Mouse (Mus musculus) stomach, postnatal 0 days (tissue): ENCODE measurements around the gene Ccdc12. TPM values are rescaled to one million over a fixed set of nuclear protein-coding genes. Genes with fewer than 3 reads are reported as not detected.

Experiments used
- ATAC-seq: fragments of 200-750 bp; cut with Nextera tagmentation; 2 replicates; pipeline ENCODE4 v1.8.0; 2017; ENCODE audit not compliant: low FRiP score, low TSS enrichment
- DNase-seq: peaks from one replicate; pipeline ENCODE4 v3.0.0-alpha.2; 2016; ENCODE audit warnings: low spot score
- H3K27ac ChIP-seq: fragments of 300-500 bp; sonication (generic); replicated peaks from 2 replicates; pipeline ENCODE4 v1.5.1; 2014; ENCODE audit warnings: mild to moderate bottlenecking, control low read depth
- H3K27me3 ChIP-seq: fragments of 300-500 bp; sonication (generic); 2 replicates; pipeline ENCODE4 v1.6.1; 2014; ENCODE audit warnings: low read length; ENCODE audit not compliant: control insufficient read depth, insufficient read depth
- H3K36me3 ChIP-seq: fragments of 300-500 bp; sonication (generic); 2 replicates; pipeline ENCODE4 v1.6.1; 2014; ENCODE audit warnings: low read length, mixed read lengths; ENCODE audit not compliant: control insufficient read depth, insufficient read depth
- H3K4me1 ChIP-seq: fragments of 300-500 bp; sonication (generic); replicated peaks from 2 replicates; pipeline ENCODE4 v1.6.1; 2014; ENCODE audit warnings: antibody characterized with exemption; ENCODE audit not compliant: control insufficient read depth, insufficient read depth
- H3K4me2 ChIP-seq: fragments of 300-500 bp; sonication (generic); replicated peaks from 2 replicates; pipeline ENCODE4 v1.6.1; 2014; ENCODE audit warnings: low read depth, mild to moderate bottlenecking, control low read depth, moderate library complexity
- H3K4me3 ChIP-seq: fragments of 300-500 bp; sonication (generic); 2 replicates; pipeline ENCODE4 v1.5.1; 2014; ENCODE audit warnings: low read depth, low read length, control low read depth
- H3K9ac ChIP-seq: fragments of 300-500 bp; sonication (generic); 2 replicates; pipeline ENCODE4 v1.6.1; 2014; ENCODE audit warnings: mild to moderate bottlenecking, low read length, control low read depth, mixed read lengths
- H3K9me3 ChIP-seq: fragments of 300-500 bp; sonication (generic); 2 replicates; pipeline ENCODE4 v1.6.1; 2016; ENCODE audit warnings: low read length; ENCODE audit not compliant: control insufficient read depth
- CTCF ChIP-seq: IDR thresholded peaks from 2 replicates; pipeline ENCODE4 v1.5.1; 2016; ENCODE audit warnings: antibody characterized with exemption, low read depth, mild to moderate bottlenecking, moderate library complexity
- EP300 ChIP-seq: optimal IDR thresholded peaks from 2 replicates; pipeline ENCODE3; 2016; ENCODE audit warnings: antibody characterized with exemption
- WGBS: fragments of 180-500 bp; shearing (Covaris S2); extraction: QIAGEN DNeasy Blood & Tissue Kit; methylation state at CpG from one replicate; pipeline ENCODE4 v1.1.7; 2014; 5-methylcytosine and 5-hydroxymethylcytosine counted together
- polyA plus RNA-seq: library from polyadenylated mRNA; unstranded; fragments of >200 nt; fragmentation: Nextera tagmentation; extraction: Ambion mirVana; gene quantifications from 2 replicates; pipeline ENCODE4 v1.2.1, GENCODE M21; 2015

Ccdc12 gene
- polyA plus RNA-seq, 1 experiment from 2014 or later = 139 TPM

DNA sequence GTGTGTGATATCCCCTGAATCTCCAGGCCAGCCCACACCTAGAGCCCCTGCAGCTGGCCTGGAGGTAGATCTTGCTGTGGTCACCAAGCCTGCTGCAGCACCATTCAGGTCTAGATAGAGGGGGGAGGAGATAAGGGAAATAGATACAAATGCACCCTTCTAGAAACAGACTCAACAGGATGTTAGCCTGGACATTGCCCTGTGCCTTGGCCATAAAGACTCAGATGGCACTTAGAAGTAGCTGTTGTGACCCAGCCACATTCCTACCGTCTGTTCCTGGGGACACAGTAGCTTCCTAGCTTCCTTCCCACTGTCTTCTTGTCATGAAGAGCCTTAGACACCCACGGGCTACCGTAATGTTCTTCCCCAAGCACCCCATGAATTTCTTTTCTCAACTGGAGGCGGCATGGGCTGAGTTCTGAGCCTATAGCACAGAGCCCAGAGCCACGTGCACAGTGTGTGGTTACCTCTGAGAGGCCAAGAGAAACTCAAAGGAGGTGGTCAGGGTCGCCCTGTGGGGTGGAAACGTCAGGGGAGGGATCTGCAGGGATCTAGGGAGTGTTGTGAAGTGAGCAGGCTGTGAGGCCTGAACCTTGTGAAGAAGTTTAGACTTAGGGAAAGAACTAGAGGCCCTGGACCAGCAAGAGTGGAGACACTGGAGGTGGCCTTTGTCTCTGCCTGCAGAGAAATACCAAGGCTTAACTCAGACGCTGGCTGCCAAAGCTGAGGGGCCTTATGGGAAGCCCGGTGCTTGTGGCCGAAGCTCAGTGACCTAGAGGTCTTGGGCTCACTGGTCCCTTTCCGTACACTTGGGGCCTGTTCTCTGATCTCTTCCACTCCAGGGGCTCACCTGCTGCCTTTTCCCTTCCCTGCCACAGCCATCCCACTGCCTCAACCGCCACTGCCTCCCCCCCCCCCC is 45.1 kb downstream of the Ccdc12 start:
- no peaks in the 10 kb centered on the region for H3K4me1 ChIP-seq
- no peak overlapping the region for H3K4me2 ChIP-seq
- ATAC-seq = no peak
- H3K4me3 ChIP-seq = no peak overlapping the region
- H3K27ac ChIP-seq = no peak overlapping the region
- no peak overlapping the region for H3K9ac ChIP-seq
- H3K36me3 ChIP-seq = peaks cover 2% of the 10 kb centered on the region; the same call in 1 of the 2 replicates
- H3K9me3 ChIP-seq = no peaks in the 10 kb centered on the region
- DNase-seq = no peak
- no peaks in the 10 kb centered on the region for H3K27me3 ChIP-seq
- TF ChIP-seq CTCF (no peak), EP300 (no peak)
- WGBS = 79% methylated on average over 12 of the region's 12 CpGs

DNA sequence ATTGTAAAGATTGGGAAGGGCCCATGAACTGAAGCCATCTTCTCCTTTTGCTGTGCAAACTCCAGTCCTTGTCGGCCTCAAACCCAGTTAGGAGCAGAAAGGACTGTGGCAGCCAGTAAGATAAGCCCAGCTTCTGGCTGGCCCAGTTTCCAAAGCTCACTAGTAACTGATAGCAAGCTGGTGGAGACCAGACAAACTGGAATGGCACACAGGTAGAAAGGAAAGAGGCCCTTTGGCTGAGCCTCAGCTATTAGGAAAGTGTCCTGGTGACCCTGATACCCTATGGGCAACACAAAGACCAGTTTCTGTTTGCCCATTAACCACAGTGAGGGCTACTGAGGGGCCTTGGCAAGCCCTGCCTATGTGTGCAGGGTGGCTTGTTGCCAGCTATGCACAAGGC is 46.5 kb downstream of the Ccdc12 start:
- Histone ChIP-seq H3K36me3 (peaks cover 2% of the 10 kb centered on the region; the same call in 1 of the 2 replicates), H3K27ac (peak overlapping the region; percentile 73), H3K27me3 (no peaks in the 10 kb centered on the region), H3K9ac (no peak overlapping the region), H3K9me3 (no peaks in the 10 kb centered on the region), H3K4me2 (no peak overlapping the region), H3K4me3 (no peak overlapping the region), H3K4me1 (no peaks in the 10 kb centered on the region)
- ATAC-seq = peak; percentile 46; the same call in 1 of the 2 replicates
- 75% methylated on average over 1 of the region's 1 CpGs for WGBS
- TF ChIP-seq CTCF (no peak), EP300 (no peak)
- peak; percentile 56 for DNase-seq

DNA sequence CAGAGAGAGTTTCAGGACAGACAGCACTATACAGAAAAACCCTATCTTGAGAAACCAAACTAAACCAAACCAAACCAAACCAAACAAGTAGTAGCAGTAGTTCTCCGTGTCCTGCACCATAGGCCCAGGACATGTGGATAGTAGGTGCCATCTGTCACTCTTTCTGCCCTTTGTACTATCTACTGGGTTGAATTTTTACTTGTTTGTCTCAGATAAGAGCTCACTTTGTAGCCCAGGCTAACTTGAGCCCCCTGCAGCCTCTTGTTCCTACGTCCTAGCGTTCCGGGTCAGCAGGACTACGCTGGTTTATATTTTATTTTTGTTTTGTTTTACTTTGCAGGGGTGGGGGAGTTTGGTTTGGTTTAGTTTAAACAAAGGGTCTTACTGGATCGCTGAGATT is 47.6 kb downstream of the Ccdc12 start:
- no peak for ATAC-seq
- no peak for DNase-seq

DNA sequence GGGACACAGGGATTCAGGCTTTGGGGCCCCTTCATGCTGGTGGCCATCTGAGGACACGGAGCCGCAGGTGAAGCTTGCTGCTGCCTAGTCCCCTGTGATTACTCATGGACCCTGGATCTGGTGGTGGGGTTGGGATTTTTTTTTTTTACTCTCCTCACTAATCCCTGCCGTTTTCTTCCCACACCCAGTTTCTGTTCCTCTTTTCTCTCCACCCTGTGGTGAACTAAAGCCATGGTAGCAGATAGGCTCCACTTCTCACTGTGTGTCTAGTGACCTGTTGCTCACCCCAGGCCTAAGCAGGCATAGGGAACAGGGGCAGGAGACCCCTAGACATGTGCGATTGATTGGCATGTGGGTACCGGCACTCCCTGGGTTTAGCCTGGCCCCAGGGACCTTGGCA is 50.5 kb downstream of the Ccdc12 start:
- TF ChIP-seq CTCF (no peak), EP300 (no peak)
- Histone ChIP-seq H3K4me1 (no peaks in the 10 kb centered on the region), H3K27me3 (no peaks in the 10 kb centered on the region), H3K27ac (no peak overlapping the region), H3K4me3 (no peak overlapping the region), H3K9me3 (no peaks in the 10 kb centered on the region), H3K4me2 (no peak overlapping the region), H3K9ac (no peak overlapping the region), H3K36me3 (peaks cover 4% of the 10 kb centered on the region; the same call in 1 of the 2 replicates)
- 65% methylated on average over 5 of the region's 5 CpGs for WGBS
- no peak for ATAC-seq
- DNase-seq = no peak

More for the DNA sequence above, 47.6 kb downstream of the Ccdc12 start:
- H3K9me3 ChIP-seq = no peaks in the 10 kb centered on the region
- no peak overlapping the region for H3K27ac ChIP-seq
- no peak overlapping the region for H3K4me2 ChIP-seq
- no peak overlapping the region for H3K4me3 ChIP-seq
- no peak overlapping the region for H3K9ac ChIP-seq
- H3K4me1 ChIP-seq = no peaks in the 10 kb centered on the region
- no peak for TF ChIP-seq CTCF
- TF ChIP-seq EP300 = no peak
- no peaks in the 10 kb centered on the region for H3K27me3 ChIP-seq
- WGBS = 78% methylated on average over 6 of the region's 6 CpGs
- peaks cover 5% of the 10 kb centered on the region; the same call in 1 of the 2 replicates for H3K36me3 ChIP-seq

DNA sequence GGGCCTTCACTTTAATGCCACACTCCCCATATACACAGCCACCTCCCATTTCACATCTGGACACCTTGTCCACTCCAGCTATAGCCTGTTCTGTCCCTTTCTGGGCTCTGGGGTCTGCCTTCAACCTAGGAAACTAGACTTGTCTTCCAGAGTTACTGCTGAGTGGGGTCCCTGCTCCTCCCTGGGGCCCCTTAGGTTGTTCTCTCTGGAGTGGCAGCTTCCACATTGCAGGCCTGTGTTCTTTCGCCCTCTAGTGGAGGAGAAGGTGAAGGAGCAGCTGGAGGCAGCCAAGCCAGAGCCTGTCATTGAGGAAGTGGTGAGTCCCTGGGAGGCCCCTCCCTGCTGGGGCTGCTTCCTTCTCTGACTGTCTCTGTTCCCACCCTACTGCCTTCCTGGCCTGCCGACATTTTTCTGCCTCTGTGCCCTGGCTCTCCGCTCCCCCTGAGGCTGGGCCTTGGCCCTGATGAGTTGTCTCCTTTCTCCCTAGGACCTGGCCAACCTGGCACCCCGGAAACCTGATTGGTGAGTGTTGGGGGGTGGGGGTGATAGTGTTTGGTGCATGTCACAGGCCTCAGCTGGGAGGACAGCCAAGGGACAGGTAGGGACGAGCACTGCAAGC is 53.4 kb downstream of the Ccdc12 start:
- DNase-seq = peak; percentile 80

More for the DNA sequence above, 53.4 kb downstream of the Ccdc12 start:
- Histone ChIP-seq H3K4me2 (peak overlapping the region; percentile 49), H3K27me3 (no peaks in the 10 kb centered on the region), H3K36me3 (peaks cover 4% of the 10 kb centered on the region; the same call in 1 of the 2 replicates), H3K4me3 (peak overlapping the region; percentile 19), H3K27ac (peak overlapping the region; percentile 73), H3K9ac (peak overlapping the region; percentile 50), H3K9me3 (no peaks in the 10 kb centered on the region), H3K4me1 (no peaks in the 10 kb centered on the region)
- ATAC-seq = peak; percentile 93
- 21% methylated on average over 5 of the region's 5 CpGs for WGBS
- TF ChIP-seq EP300 (peak; percentile 35), CTCF (peak; percentile 97)
